Mouse (Mus musculus): ENCODE data around the gene Spred2.

GRCm38 (mm10) chr11:20020720-20021119 lies 96.5 kb downstream of the Spred2 start:
- TF ChIP-seq GATA1 (IDR thresholded peaks at IDR 0.05; ENCODE audit: borderline replicate concordance, low read length) (no peak), FLI1 (IDR thresholded peaks at IDR 0.05; ENCODE audit: low read length) (no peak)

Measured in megakaryocyte, embryonic 14.5 days (primary cell).